Mouse (Mus musculus): ENCODE results near the gene Thrb.

The Thrb gene

GRCm38 (mm10) chr14:18029181-18029932 lies 369.3 kb downstream of the Thrb start:
- DNase-seq (ENCODE audit: low spot score in 2 of 2) = no peak

GRCm38 (mm10) chr14:18031941-18032340 lies 371.9 kb downstream of the Thrb start:
- no peak for DNase-seq (ENCODE audit: low spot score in 2 of 2)

- no peak for DNase-seq (ENCODE audit: low spot score in 2 of 2)
These were observed 376.5 kb downstream of the Thrb start for GRCm38 (mm10) chr14:18036573-18036972.

- DNase-seq (ENCODE audit: low spot score in 2 of 2) = peak in 1 of 2 experiments; percentile 2
These were observed 402.2 kb downstream of the Thrb start for GRCm38 (mm10) chr14:18062082-18062772.

Data from cerebellum, postnatal 4 days (tissue).